Mouse (Mus musculus) ovary, adult 18-20 months (tissue): ENCODE measurements around the gene Cyp46a1.

Experiments
- DNase-seq: peaks from one replicate; pipeline ENCODE4 v3.0.0; 2022; ENCODE audit warnings: low spot score, mixed read lengths

Cyp46a1 gene

GRCm38 (mm10) chr12:108311741-108312290 lies 22.4 kb upstream of the Cyp46a1 start:
- no peak for DNase-seq

- no peak for DNase-seq
These were observed 21.7 kb upstream of the Cyp46a1 start for GRCm38 (mm10) chr12:108312432-108312851.

- DNase-seq = no peak
These were observed 20.9 kb upstream of the Cyp46a1 start for GRCm38 (mm10) chr12:108313244-108313772.

- DNase-seq = no peak
These were observed 18.4 kb upstream of the Cyp46a1 start for GRCm38 (mm10) chr12:108315818-108316217.

- DNase-seq = no peak
These were observed 17.5 kb upstream of the Cyp46a1 start for GRCm38 (mm10) chr12:108316655-108317054.

- DNase-seq = no peak
These were observed 16.9 kb upstream of the Cyp46a1 start for GRCm38 (mm10) chr12:108317201-108317738.

- no peak for DNase-seq
These were observed 16.3 kb upstream of the Cyp46a1 start for GRCm38 (mm10) chr12:108317826-108318430.

GRCm38 (mm10) chr12:108318499-108318898 lies 15.7 kb upstream of the Cyp46a1 start:
- no peak for DNase-seq

- no peak for DNase-seq
These were observed 14.1 kb upstream of the Cyp46a1 start for GRCm38 (mm10) chr12:108320096-108320495.

GRCm38 (mm10) chr12:108326401-108326800 lies 7.8 kb upstream of the Cyp46a1 start:
- no peak for DNase-seq

GRCm38 (mm10) chr12:108327889-108328491 lies 6.2 kb upstream of the Cyp46a1 start:
- no peak for DNase-seq

- peak; percentile 65 for DNase-seq
These were observed 1.1 kb upstream of the Cyp46a1 start for GRCm38 (mm10) chr12:108333056-108333455.

- peak; percentile 12 for DNase-seq
These were observed 699 bp upstream of the Cyp46a1 start for GRCm38 (mm10) chr12:108333481-108333882.

GRCm38 (mm10) chr12:108334529-108334928 lies 348 bp downstream of the Cyp46a1 start:
- DNase-seq = no peak

GRCm38 (mm10) chr12:108338572-108339190 lies 4.5 kb downstream of the Cyp46a1 start:
- DNase-seq = no peak

GRCm38 (mm10) chr12:108348151-108348550 lies 14.0 kb downstream of the Cyp46a1 start:
- DNase-seq = no peak

GRCm38 (mm10) chr12:108349026-108349425 lies 14.8 kb downstream of the Cyp46a1 start:
- DNase-seq = no peak

- DNase-seq = no peak
These were observed 16.8 kb downstream of the Cyp46a1 start for GRCm38 (mm10) chr12:108350931-108351330.

- no peak for DNase-seq
These were observed 18.4 kb downstream of the Cyp46a1 start for GRCm38 (mm10) chr12:108352371-108353136.

GRCm38 (mm10) chr12:108354284-108354683 lies 20.1 kb downstream of the Cyp46a1 start:
- no peak for DNase-seq

GRCm38 (mm10) chr12:108355271-108355670 lies 21.1 kb downstream of the Cyp46a1 start:
- no peak for DNase-seq

- no peak for DNase-seq
These were observed 21.8 kb downstream of the Cyp46a1 start for GRCm38 (mm10) chr12:108355986-108356385.
